In genomic region chr2:26930390-26930789, GRCm38 (mm10) we compare ENCODE assay signal across 8 mouse cellular contexts. TPM values are rescaled to one million over a fixed set of nuclear protein-coding genes. Genes with fewer than 3 reads are reported as not detected.
A peak's percentile ranks its signal among the peaks of the same experiment; 100 is the strongest.
DNase-seq lines count a peak whose midpoint lies in the region; ATAC-seq and TF ChIP-seq lines count a peak whose summit lies in the region.

No protein-coding gene starts in this region.

- in situ Hi-C loops in Patski (cut with MboI; ENCODE audit: low pct_unique_long_range_greater_than_20kb) = no loop called here

- no peak overlapping the region for H3K27ac ChIP-seq in kidney, embryonic 16.5 days (ENCODE audit: low read length)
- H3K27ac ChIP-seq in hindbrain, embryonic 13.5 days = no peak overlapping the region

- no peak for TF ChIP-seq POLR2A in myocyte (IDR thresholded peaks at IDR 0.05; ENCODE audit: insufficient read length, low read depth)

- 50% methylated on average over 1 of the region's 1 CpGs for WGBS in kidney, embryonic 16.5 days
- 29% methylated on average over 1 of the region's 1 CpGs for WGBS in hindbrain, embryonic 13.5 days

- CTCF ChIA-PET in Patski (lab: Charles Lee) = interaction anchor here (0.7 to 2.9 kb wide), 7 partner anchors 10 to 110 kb away, joined by 3 to 10 read pairs (median 3); no protein-coding TSS in a partner anchor

- peak; percentile 80 for TF ChIP-seq CTCF in Patski (IDR thresholded peaks at IDR 0.05)

- peak; percentile 58 for DNase-seq in kidney, adult 11 months
- DNase-seq in Patski (ENCODE audit: low read depth, low spot score) = no peak
- peak; percentile 66 to 84 for DNase-seq in cerebellum, postnatal 25 days
- peak; percentile 60 for DNase-seq in left cerebral cortex, postnatal 4 days
- peak; percentile 70 to 84 for DNase-seq in thymus, postnatal 10 days (ENCODE audit: low spot score in 2 of 2)

- peaks cover 54% of the 10 kb centered on the region for H3K79me2 ChIP-seq in myocyte (ENCODE audit: control insufficient read depth, insufficient read depth)

- no peak overlapping the region for H3ac ChIP-seq in myocyte (ENCODE audit: control insufficient read depth, insufficient read length)

- POLR2A ChIA-PET in Patski (lab: Charles Lee) = no interaction called here

- no peaks in the 10 kb centered on the region for H3K9me3 ChIP-seq in kidney, embryonic 16.5 days (ENCODE audit: low read length)
- H3K9me3 ChIP-seq in hindbrain, embryonic 13.5 days = no peaks in the 10 kb centered on the region

- peaks cover 38% of the 10 kb centered on the region for H3K36me3 ChIP-seq in kidney, embryonic 16.5 days (ENCODE audit: insufficient read depth, low read length)
- H3K36me3 ChIP-seq in hindbrain, embryonic 13.5 days = peaks cover 54% of the 10 kb centered on the region
- peaks cover 18% of the 10 kb centered on the region for H3K36me3 ChIP-seq in myocyte (ENCODE audit: control insufficient read depth, insufficient read depth)

- intact Hi-C loops in left cerebral cortex, postnatal 4 days (cut with DNase I) = loop anchor here (5.0 to 10.0 kb wide), 2 partner anchors 104 to 307 kb away; no protein-coding TSS in a partner anchor

- H3K4me2 ChIP-seq in kidney, embryonic 16.5 days (replicated peaks; ENCODE audit: low read depth, low read length) = no peak overlapping the region
- H3K4me2 ChIP-seq in hindbrain, embryonic 13.5 days = no peak overlapping the region
- peak overlapping the region; percentile 84 for H3K4me2 ChIP-seq in myocyte (ENCODE audit: low read depth)

- no peak overlapping the region for H3K4me3 ChIP-seq in kidney, embryonic 16.5 days (ENCODE audit: low read length)
- H3K4me3 ChIP-seq in hindbrain, embryonic 13.5 days = no peak overlapping the region
- H3K4me3 ChIP-seq in myocyte = no peak overlapping the region

- ATAC-seq in kidney, embryonic 16.5 days (ENCODE audit: low FRiP score, low TSS enrichment) = no peak
- ATAC-seq in Patski = no peak
- ATAC-seq in hindbrain, embryonic 13.5 days (ENCODE audit: low FRiP score) = no peak

- H3K9ac ChIP-seq in kidney, embryonic 16.5 days (replicated peaks; ENCODE audit: low read length) = no peak overlapping the region
- H3K9ac ChIP-seq in hindbrain, embryonic 13.5 days = peak overlapping the region; percentile 97; the same call in 1 of the 2 replicates

- peaks cover 20% of the 10 kb centered on the region for H3K4me1 ChIP-seq in kidney, embryonic 16.5 days (ENCODE audit: insufficient read depth, low read length)
- peaks cover 35% of the 10 kb centered on the region for H3K4me1 ChIP-seq in hindbrain, embryonic 13.5 days (replicated peaks)

- no peaks in the 10 kb centered on the region for H3K27me3 ChIP-seq in kidney, embryonic 16.5 days (ENCODE audit: insufficient read depth, low read length)
- H3K27me3 ChIP-seq in Patski = no peaks in the 10 kb centered on the region
- H3K27me3 ChIP-seq in hindbrain, embryonic 13.5 days = no peaks in the 10 kb centered on the region
- H3K27me3 ChIP-seq in myocyte (ENCODE audit: control insufficient read depth, insufficient read depth, insufficient read length) = no peaks in the 10 kb centered on the region

TF ChIP-seq in myocyte, 11 proteins besides CTCF, POLR2A, EP300 and RAD21:
- TF ChIP-seq MYOG (IDR thresholded peaks at IDR 0.05; ENCODE audit: control insufficient read depth in 1 of 3, insufficient read depth in 1 of 3, insufficient read length in 2 of 3, low read depth in 2 of 3) (no peak), POLR2AphosphoS2 (IDR thresholded peaks at IDR 0.05; ENCODE audit: insufficient read length, low read depth) (no peak), USF1 (IDR thresholded peaks at IDR 0.05; ENCODE audit: low read depth) (no peak), MAX (IDR thresholded peaks at IDR 0.05; ENCODE audit: low read depth) (no peak), TCF3 (IDR thresholded peaks at IDR 0.05; ENCODE audit: insufficient read length, low read depth) (no peak), REST (IDR thresholded peaks at IDR 0.05; ENCODE audit: insufficient read depth, insufficient read length) (no peak), SRF (IDR thresholded peaks at IDR 0.05; ENCODE audit: control insufficient read depth, insufficient read length, low read depth) (no peak)

RNA-seq across cellular contexts. Expression of gene Surf4, which starts 3.3 kb away (rescaled TPM):
- polyA plus RNA-seq in kidney, embryonic 16.5 days (2015; fragmentation: Nextera tagmentation; extraction: Ambion mirVana) = 240 and 248 TPM in 2 replicates
- polyA plus RNA-seq in Patski (2021) (181 TPM), myocyte (2012; fragmentation: generic; extraction: Trizol) (173 TPM)
- 113 and 114 TPM in 2 replicates for polyA plus RNA-seq in hindbrain, embryonic 13.5 days (2015; fragmentation: Nextera tagmentation; extraction: Ambion mirVana)
- total RNA-seq in left cerebral cortex, postnatal 4 days (2021) = 10 to 100 TPM; 61.0 to 67.1 TPM

RNA-seq across cellular contexts. Expression of gene Stkld1, which starts 3.5 kb away (rescaled TPM):
- 0.07 and 0.10 TPM in 2 replicates for polyA plus RNA-seq in kidney, embryonic 16.5 days (2015; fragmentation: Nextera tagmentation; extraction: Ambion mirVana)
- polyA plus RNA-seq in Patski (2021) = 0.06 TPM
- 0.10 and 0.14 TPM in 2 replicates for polyA plus RNA-seq in hindbrain, embryonic 13.5 days (2015; fragmentation: Nextera tagmentation; extraction: Ambion mirVana)
- under 1 TPM in 1 of 2 experiments, not detected in 1; 0.18 TPM for total RNA-seq in left cerebral cortex, postnatal 4 days (2021)
- 0.02 TPM for polyA plus RNA-seq in myocyte (2012; fragmentation: generic; extraction: Trizol)

RNA-seq across cellular contexts. Expression of gene Surf1, which starts 14.1 kb away (rescaled TPM):
- 61.0 and 63.9 TPM in 2 replicates for polyA plus RNA-seq in kidney, embryonic 16.5 days (2015; fragmentation: Nextera tagmentation; extraction: Ambion mirVana)
- polyA plus RNA-seq in Patski (2021) (72.2 TPM), myocyte (2012; fragmentation: generic; extraction: Trizol) (53.8 TPM)
- polyA plus RNA-seq in hindbrain, embryonic 13.5 days (2015; fragmentation: Nextera tagmentation; extraction: Ambion mirVana) = 77.4 and 85.5 TPM in 2 replicates
- total RNA-seq in left cerebral cortex, postnatal 4 days (2021) = 10 to 100 TPM; 69.5 to 72.4 TPM

RNA-seq across cellular contexts. Expression of gene Surf2, which starts 14.2 kb away (rescaled TPM):
- polyA plus RNA-seq in kidney, embryonic 16.5 days (2015; fragmentation: Nextera tagmentation; extraction: Ambion mirVana) = 46.6 and 52.2 TPM in 2 replicates
- polyA plus RNA-seq in Patski (2021) (52.0 TPM), myocyte (2012; fragmentation: generic; extraction: Trizol) (34.9 TPM)
- polyA plus RNA-seq in hindbrain, embryonic 13.5 days (2015; fragmentation: Nextera tagmentation; extraction: Ambion mirVana) = 55.7 and 56.0 TPM in 2 replicates
- total RNA-seq in left cerebral cortex, postnatal 4 days (2021) = 10 to 100 TPM; 34.8 to 35.1 TPM

RNA-seq across cellular contexts. Expression of gene Rpl7a, which starts 19.8 kb away (rescaled TPM):
- 574 and 624 TPM in 2 replicates for polyA plus RNA-seq in kidney, embryonic 16.5 days (2015; fragmentation: Nextera tagmentation; extraction: Ambion mirVana)
- polyA plus RNA-seq in Patski (2021) (697 TPM), myocyte (2012; fragmentation: generic; extraction: Trizol) (2,027 TPM)
- 506 and 509 TPM in 2 replicates for polyA plus RNA-seq in hindbrain, embryonic 13.5 days (2015; fragmentation: Nextera tagmentation; extraction: Ambion mirVana)
- total RNA-seq in left cerebral cortex, postnatal 4 days (2021) = 100 to 1,000 TPM; 422 to 425 TPM
